Mouse (Mus musculus) megakaryocyte-erythroid progenitor cell, adult 5-6 weeks (primary cell): ENCODE measurements around the gene Picalm. TPM values are rescaled to one million over a fixed set of nuclear protein-coding genes. Genes with fewer than 3 reads are reported as not detected.
"Not testable (repeated sequence)": the region's sequence is repeated elsewhere in the genome, so short reads cannot be mapped to it uniquely, and the experiment has no call there.

Experiments used
- ATAC-seq: replicated peaks from 2 replicates; pipeline ENCODE4 v1.8.0; 2016; ENCODE audit warnings: mild to moderate bottlenecking, inconsistent platforms; ENCODE audit not compliant: severe bottlenecking, poor library complexity, low FRiP score, low TSS enrichment
- total RNA-seq, 2 experiments: library from RNA; stranded (forward) in 1 of 2; stranded (reverse) in 1 of 2; fragments of 200-1000, 215-1000 nt in 1 of 2; fragments of >200 nt in 1 of 2; fragmentation: Nextera tagmentation in 1 of 2; gene quantifications; 2 replicates each; pipeline ENCODE4 v1.2.3; 2014 to 2017

The Picalm gene
- total RNA-seq, 2 experiments from 2014 or later: 330 to 338 TPM

DNA sequence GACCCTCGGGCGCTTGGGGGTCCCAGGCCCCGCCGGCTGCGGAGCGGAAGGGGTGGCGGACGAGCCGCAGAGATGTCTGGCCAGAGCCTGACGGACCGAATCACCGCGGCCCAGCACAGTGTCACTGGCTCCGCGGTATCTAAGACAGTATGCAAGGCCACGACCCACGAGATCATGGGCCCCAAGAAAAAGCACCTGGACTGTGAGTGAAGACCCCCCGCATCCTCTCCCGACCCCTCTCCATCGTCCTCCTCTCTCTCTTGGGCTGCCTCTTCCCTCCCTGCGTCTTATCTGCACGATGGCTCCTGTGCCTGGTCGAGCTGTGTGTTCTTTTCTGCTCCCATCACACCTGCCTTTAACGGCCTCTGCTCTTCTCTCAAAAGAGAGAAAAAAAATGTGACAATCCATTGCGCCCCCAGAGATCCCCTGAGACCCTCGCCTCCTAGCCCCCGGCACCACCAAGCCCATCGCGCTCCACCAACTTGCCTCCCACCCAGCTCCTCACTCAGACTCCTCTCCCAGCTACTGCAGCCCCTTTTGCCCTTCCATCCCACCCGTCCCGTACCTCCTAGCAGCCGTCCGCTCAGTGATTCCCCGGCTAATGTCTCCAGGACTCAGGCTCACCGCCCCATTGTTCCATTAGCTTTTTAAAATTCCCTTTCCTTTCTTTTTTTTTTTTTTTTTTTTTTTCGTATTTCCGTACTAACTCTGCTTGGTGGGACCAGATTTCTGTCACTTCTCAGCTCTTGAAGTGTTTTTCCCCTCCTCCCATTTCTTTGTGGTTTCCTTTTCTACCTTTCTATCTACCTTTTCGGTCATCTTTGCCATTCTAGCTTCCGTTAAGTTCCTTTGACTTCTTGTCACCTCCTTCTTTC, 725 bp downstream of the Picalm start:
- peak; percentile 34 for ATAC-seq

DNA sequence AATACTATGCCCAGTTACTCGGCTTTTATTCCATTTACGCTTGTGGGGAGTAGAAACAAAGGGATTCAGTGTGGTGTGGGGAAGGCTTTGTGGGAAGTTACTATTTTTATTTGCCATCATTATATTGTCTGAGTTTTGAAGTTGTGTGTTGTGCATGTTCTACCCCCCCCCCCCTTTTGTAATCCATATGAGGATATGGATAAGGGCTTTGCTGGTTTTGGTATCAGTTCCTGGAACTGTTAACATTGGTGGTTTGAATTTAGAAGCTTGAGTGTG, 1.3 kb downstream of the Picalm start:
- ATAC-seq: no peak

DNA sequence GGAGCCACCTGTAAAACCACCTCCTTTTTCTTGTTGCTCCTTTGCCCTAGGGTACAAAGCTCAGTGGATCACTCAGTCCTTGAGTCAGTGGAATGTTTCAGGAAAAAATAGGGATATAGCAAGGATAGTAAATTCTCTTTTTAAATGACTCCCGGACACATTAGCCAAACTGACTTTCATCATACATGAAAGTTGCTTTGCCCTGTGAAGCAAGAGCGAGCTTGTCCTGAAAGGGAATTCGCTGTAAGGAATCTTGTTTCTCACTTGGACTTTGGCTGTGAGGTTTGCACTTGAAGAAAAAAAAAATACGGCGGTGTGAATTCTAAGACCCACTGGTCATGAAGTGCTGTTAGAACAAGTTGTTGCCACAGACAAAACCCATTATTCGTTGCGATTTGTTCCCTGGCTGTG, 1.8 kb downstream of the Picalm start:
- ATAC-seq: no peak

DNA sequence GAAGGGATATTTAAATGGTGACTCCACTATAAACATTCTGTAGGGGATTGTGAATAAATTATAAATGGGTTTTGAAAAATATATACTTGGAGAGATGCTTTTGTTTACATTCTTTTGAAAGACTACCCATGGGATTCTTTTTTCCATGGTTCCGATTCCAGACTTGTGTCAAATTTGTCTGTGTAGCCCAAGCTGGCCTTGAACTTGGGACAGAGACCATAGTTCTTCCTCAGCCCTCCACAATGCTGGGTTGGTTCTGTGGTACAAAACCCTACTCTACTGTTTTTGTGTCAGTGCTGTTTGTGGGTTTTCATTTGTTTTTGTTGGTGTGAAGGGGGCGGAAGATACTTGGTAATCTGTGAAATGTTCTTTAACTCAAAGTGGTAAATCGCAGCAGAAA, 2.3 kb downstream of the Picalm start:
- no peak for ATAC-seq

DNA sequence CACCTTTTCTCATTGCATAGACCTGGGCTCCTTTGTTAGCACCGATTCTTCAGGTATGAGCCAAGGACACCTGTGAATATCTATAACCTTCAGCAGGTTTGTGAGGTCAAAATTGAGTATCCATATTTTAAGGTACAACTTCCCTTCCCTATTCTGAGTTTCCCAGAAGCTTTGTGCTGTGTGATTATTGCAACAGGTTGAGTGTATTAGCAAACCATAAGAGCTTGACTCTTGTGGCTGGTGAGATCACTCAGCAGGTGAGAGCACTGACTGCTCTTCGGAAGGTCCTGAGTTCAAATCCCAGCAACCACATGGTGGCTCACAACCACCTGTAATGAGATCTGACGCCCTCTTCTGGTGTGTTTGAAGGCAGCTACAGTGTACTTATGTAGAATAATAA, 6.7 kb downstream of the Picalm start:
- ATAC-seq: no peak

DNA sequence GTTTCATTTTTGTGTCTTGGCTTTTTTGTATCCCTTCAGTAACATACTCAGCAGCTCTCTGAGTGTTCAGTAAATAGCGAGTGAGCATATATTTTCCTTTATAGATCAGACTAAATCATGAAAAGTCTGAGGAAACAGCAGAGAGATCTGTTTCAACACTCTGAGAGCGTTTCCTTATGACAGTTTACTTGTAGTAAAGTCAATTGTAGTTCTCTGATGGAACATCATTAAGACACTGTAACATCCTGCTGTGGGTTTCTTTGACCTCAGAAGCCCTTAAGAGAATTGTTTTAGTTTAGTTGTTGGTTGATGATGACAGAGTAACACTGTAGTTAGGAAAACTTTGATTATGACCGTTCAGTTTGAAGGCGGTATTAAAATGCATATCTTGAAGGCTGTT, 8.3 kb downstream of the Picalm start:
- ATAC-seq: no peak

DNA sequence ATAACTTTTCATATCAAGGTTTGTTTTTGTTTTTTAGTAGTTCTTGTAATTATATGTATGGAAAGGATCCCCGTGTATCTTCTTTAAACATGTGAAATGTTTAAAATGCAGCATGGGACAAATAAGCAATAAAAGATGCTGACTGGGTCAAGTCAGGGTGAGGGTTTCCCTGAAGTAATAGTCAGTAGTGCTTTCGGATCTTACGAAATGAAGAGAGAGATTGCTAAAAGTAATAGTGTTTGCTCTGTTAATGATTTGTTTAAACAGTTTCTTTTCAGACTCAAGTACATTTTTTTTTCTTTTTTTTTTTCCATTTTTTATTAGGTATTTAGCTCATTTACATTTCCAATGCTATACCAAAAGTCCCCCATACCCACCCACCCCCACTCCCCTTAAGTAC, 10.3 kb downstream of the Picalm start:
- no peak for ATAC-seq

DNA sequence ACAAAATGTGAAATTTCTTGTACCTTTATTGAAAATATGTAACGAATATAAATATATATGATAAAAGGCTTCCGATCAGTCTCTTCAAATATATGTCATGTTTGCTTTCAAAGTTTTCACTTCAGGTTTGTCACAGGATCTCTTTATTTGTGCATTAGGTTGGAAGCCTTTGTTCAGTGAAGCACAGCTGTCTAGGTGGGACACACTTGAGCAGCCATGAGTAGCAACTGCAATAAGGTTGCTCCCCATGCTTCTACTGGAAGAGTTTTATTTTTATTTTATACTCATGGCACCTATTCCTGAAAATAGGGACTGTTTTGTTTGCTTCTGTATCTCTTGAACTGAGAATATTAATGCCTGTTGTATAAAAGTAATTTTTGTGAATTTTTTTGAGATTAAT, 14.3 kb downstream of the Picalm start:
- ATAC-seq: no peak

DNA sequence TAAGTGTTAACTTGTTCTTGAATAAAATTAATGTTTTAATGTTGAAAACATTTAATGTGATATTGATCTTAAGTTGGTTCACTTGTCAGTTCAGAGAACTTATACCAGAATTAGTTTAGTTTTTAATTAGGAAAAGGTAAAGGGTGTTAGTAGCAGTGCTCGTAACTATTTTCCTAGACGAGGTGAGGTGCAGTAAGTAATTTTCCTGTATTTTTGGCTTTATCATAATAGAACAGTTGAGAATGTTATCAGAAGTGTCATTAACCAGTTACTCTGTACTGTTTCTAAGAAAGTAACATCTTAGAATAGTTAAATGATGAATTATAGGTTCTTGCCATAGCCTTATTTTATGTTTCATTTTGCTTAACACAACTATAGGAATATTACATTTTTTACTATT, 15.0 kb downstream of the Picalm start:
- ATAC-seq: no peak

DNA sequence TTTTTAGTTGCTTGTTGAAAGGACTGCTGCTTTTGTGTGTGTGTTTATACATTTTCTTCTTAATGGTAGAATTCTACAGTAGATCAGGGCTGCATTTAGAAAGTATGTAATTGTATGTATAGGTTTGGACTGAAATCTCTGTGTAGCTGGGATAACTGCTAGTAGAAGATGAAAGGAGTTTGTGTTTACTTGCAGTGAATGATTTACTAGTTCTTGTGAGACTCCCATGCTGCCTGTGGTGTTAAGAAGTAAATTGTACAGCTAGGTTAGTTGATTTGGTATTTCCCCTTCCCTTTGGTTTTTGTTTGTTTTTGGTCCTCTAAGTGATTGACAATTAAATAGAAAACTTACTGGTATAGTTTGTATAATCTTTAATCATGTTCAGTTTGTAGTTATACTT, 15.4 kb downstream of the Picalm start:
- no peak for ATAC-seq

DNA sequence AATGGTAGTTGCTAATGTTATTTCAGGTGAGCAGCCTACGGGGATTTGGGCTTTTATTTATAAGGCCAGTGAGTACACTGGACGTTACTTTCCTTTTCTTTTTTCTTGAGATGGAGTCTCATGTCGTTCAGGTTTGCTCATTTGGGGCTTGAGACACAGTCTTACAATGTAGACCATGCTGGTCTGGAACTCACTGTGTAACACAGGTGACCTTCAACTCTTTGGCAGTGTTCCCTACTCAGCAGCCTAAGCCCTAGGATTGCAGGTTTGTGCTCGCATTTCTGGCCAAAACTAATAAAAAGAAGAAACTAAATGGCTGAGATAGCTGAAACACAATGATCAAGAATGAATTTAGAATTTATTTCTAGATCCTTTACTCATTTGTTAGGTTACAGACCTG, 15.9 kb downstream of the Picalm start:
- no peak for ATAC-seq

DNA sequence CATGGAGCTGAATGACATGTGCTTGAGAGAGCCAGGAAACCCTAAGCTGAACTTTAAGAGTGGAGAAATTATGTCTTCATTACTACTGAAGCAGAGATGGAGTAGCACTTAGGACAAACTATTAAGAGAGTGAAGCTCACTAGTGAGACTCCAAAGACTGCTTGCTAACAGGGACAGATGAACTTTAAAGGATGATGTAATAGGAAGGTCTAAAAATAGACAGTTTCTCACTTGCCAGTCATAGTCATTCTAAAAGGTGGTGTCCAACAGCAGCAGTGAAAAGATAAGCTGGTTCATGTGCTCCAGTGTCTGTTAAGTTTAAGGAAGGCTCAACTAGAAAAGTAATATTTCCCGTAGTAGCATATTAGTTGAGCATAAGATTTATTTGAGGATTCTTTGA, 16.3 kb downstream of the Picalm start:
- peak; percentile 92 for ATAC-seq

DNA sequence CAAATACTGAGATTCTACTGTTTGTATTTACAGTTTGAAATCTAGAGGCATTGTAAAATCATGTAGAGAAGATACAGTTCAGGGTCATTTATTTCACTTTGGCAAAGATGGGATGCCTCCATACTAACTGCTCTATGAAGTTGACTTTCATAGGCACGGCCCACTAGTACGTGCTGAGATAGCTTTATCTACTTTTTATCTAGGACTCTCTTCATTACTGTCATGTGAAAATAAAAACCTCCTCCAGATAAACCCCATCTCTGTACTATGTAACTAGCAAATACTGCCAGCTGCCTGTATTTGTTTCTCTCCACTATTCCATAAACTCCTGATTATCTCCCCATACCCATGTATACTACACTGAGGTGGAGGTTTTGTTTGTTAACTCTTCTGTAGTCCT, 18.0 kb downstream of the Picalm start:
- 0 out of 2 replicates have a peak, but pooled peaks have one; percentile 15 for ATAC-seq

DNA sequence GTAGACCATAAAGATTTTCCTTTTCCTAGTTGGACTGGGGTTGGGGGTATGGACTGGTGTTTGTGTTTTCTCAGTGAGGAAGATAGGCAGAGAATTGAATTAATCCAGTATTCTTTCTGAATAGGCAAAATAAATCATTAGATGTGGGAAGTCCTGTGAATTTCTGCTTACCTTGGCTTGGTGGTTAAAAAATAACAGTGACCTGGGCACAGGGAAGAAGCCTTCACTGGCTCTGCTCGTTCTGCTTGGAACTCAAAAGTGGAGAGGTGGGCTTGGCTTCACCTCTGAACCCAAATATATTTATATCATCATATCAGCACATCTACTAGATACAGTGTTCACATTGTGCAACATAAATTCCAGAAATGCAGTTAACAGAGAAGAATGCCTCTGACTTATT, 18.5 kb downstream of the Picalm start:
- no peak for ATAC-seq

DNA sequence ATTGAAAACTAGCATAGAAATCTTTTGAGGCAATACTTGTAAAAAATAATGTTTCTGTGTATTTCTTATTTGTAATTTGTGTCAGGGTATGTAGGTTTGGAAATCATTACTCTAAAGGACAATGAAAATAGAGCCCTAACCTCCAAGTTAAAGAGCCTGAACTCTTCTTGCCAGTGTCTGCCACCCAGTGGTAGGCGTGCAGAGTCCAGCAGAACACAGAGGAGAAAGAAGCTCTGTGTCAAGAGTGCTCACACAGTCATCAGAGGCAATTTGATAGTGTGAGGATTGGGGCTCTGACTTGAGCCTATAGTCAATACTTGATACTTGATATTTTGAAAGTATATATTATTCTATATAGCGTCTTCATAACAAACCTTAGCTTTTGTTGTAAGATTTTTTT, 20.3 kb downstream of the Picalm start:
- peak; percentile 69 for ATAC-seq

DNA sequence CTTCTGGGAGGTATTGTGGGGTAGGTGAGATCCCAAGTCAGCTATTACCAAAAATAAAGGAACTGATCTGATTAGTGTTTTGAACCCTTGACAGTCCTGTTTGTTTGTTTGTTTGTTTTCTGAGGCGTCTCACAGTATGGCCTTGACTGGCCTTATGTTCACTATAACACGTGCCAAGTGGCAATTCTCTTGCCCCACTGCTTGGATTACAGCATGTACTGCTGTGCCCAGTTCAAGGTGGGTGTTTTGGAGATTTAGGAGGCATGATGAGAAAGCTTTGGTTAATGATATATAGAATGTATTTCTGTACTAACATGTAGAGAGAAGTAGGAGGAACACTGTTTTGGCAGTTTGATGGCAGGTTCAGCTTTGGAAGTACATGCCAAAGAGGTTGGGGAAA, 28.0 kb downstream of the Picalm start:
- 0 out of 2 replicates have a peak, but pooled peaks have one; percentile 18 for ATAC-seq

DNA sequence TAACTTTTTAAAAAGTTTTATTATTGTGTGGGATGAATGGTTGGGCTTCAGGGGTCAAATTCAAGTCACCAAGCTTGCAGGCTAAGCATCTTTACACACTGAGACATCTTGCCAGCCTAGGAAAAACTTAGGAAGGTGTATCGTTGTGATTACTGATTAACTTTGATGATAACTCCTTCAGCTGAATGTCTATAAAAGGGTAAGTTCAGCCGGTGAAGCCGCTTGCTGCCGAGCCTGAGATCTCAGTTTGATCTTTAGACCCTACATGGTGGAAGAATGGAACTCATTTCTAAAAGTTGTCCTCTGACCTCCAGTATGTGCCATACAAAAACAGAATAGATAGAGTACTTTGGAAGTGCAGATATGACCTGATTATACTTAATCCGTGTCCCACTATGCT, 30.6 kb downstream of the Picalm start:
- ATAC-seq: no peak

DNA sequence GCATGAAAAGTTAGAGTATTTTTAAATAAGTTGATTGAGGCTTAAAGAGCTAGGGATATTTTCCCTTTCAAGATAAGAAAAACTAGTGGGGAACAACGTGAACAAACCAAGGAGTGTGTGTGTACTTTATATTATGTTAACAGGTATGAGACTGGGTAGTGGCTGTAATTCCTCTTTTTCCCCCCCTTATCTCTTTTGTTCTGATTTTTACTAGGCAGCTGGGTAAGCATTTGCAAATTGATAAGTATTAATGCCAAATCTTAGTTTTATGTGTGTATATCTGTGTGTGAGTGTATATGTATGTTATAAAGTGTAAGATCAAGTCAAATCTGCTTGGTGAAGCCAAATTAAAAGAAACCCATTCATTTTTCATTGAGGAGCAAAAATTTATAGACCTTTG, 34.3 kb downstream of the Picalm start:
- ATAC-seq: no peak

DNA sequence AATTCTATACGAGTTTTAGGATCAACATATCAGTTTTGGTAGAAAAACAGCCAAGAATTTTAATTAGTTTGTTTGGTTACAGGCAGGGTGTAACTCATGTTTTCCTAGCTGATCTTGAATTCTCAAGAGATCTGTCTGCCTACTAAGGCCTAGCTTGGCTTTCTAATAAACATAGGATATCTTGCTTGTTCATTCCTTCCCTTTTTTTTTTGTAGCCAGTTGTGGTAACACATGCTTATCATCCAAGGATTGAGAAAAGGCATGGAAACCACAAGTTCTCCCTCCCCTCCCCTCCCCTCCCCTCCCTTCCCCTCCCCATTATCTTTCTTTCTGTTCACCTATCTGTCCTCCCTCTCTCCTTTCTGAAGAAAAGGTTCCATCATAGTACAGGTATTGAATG, 36.0 kb downstream of the Picalm start:
- ATAC-seq: no peak

DNA sequence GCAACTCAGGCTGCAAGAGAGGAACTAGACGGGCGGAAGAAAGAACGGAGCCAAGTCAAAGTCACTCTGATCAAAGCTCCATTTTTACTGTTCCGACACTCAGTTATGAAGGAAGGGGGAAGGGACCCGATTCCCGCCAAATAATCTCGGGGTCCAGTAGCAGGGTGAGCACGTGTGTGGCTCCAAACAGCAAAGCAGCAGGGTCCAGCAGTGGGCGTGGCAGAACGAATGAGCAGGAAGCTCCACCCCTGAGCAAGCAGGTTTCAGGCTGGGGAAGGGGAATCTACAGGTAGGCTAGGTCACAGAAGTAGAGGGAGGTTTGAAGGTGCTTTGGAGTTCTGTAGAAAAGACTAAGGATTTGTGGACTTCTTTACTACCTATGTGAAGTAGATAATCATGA, 37.8 kb downstream of the Picalm start:
- not testable (repeated sequence) for ATAC-seq

DNA sequence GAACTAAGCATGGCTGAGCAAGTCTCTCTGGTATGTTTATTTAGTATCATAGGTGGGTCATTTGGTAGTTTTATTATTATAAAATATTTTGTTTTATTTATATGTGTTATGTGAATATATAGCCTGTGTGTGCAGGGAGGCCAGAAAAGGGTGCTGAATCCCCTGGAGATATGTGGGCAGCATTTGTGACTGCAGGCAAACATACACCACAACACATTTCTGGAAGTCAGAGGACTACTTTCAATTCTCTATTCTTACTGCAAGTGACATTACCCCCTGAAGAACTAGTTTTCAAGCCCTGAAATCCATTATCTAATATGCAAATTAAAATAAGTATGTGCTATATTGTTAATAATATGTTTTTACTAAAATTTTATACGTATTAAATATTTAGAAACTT, 43.8 kb downstream of the Picalm start:
- ATAC-seq: no peak

DNA sequence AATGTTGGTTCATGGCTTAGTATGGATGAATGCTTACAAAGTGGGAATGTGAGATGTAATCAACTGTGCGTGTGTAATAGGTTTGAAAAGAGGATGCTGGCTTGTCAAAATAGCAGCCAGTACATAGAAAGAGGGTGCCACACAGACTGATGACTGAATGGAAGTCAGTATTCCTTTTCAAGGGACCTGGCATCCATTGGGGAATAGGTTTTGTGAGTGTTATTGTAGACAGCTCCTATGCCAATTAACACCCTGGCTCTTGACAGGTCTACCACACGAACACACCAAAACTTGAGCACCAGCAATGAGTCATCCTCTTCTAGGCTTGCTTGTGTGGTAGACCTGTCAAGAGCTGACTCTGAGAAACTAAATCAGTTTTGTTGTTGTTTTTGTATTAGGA, 45.6 kb downstream of the Picalm start:
- ATAC-seq: no peak
